In the genomic region with DNA sequence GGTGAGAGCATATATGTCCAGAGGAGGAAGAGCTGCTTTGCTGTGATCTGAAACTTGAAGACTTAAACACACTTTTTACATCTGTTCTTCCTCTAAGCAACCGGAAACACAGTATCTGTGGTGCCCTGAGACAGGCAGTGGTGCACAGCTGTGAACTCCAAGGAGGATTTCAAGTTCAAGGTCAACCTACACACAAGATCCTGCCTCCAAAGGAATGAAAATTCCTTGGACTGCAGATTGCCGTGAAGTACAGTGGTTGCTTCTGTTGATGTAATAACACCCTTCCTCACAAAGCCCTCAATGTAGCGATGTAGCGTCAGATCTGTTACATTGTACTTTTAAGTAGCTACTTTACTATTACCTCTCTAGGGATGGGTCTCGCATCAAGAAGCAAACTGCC, we compare ENCODE assay signal across 16 mouse cellular contexts. TPM values are rescaled to one million over a fixed set of nuclear protein-coding genes. Genes with fewer than 3 reads are reported as not detected.
A peak's percentile ranks its signal among the peaks of the same experiment; 100 is the strongest.
DNase-seq lines count a peak whose midpoint lies in the region; ATAC-seq and TF ChIP-seq lines count a peak whose summit lies in the region.
"Had no signal": no experiment of that assay in that cellular context is flagged by ENCODE, and none has a peak within 500 bp of the region (broad histone marks: within the 10 kb centered on the region; RNA-seq: fewer than 3 reads in every experiment).

No protein-coding gene starts in this region.

- H3K9ac ChIP-seq in heart, postnatal 0 days (replicated peaks; ENCODE audit: low read depth, low read length), result no peak overlapping the region
- H3K9ac ChIP-seq: forebrain, embryonic 15.5 days; heart, embryonic 15.5 days; hindbrain, embryonic 15.5 days; neural tube, embryonic 13.5 days had no signal

- TF ChIP-seq EP300 in heart, postnatal 0 days (IDR thresholded peaks at IDR 0.05; ENCODE audit: low read depth), result no peak

- H3K4me3 ChIP-seq in heart, postnatal 0 days (ENCODE audit: low read depth, low read length), result no peak overlapping the region
- no peak overlapping the region for H3K4me3 ChIP-seq in heart, embryonic 10.5 days
- H3K4me3 ChIP-seq: forebrain, embryonic 15.5 days; heart, embryonic 15.5 days; hindbrain, embryonic 15.5 days; midbrain, embryonic 10.5 days; neural tube, embryonic 13.5 days had no signal

- intact Hi-C loops in left cerebral cortex, postnatal 36 days (cut with DNase I), result no loop called here

- no peak for ATAC-seq in heart, postnatal 0 days (ENCODE audit: insufficient read depth, low read depth)
- ATAC-seq in activated CD4-positive, CD25-positive, alpha-beta regulatory T cell, adult 4 months, result peak; percentile 24
- ATAC-seq: forebrain, embryonic 15.5 days had no signal

- H3K4me2 ChIP-seq in heart, postnatal 0 days (ENCODE audit: low read depth, low read length), result no peak overlapping the region
- H3K4me2 ChIP-seq: forebrain, embryonic 15.5 days; heart, embryonic 15.5 days; hindbrain, embryonic 15.5 days; neural tube, embryonic 13.5 days had no signal

- no peaks in the 10 kb centered on the region for H3K27me3 ChIP-seq in heart, postnatal 0 days (ENCODE audit: control insufficient read depth, insufficient read depth, low read length)
- H3K27me3 ChIP-seq in heart, embryonic 10.5 days (ENCODE audit: insufficient read depth, poor library complexity, severe bottlenecking), result no peaks in the 10 kb centered on the region
- H3K27me3 ChIP-seq: forebrain, embryonic 15.5 days; heart, embryonic 15.5 days; hindbrain, embryonic 15.5 days; neural tube, embryonic 13.5 days had no signal

- H3K36me3 ChIP-seq in heart, postnatal 0 days (replicated peaks; ENCODE audit: control insufficient read depth, insufficient read depth, low read length), result no peaks in the 10 kb centered on the region
- H3K36me3 ChIP-seq in heart, embryonic 10.5 days, result no peaks in the 10 kb centered on the region
- H3K36me3 ChIP-seq: forebrain, embryonic 15.5 days; heart, embryonic 15.5 days; hindbrain, embryonic 15.5 days; midbrain, embryonic 10.5 days; neural tube, embryonic 13.5 days had no signal

- peaks cover 81% of the 10 kb centered on the region for H3K4me1 ChIP-seq in heart, postnatal 0 days (ENCODE audit: control insufficient read depth, insufficient read depth)
- H3K4me1 ChIP-seq in heart, embryonic 10.5 days, result peaks cover 88% of the 10 kb centered on the region

- H3K9me3 ChIP-seq in heart, postnatal 0 days (replicated peaks; ENCODE audit: control insufficient read depth, low read length), result no peaks in the 10 kb centered on the region
- no peaks in the 10 kb centered on the region for H3K9me3 ChIP-seq in heart, embryonic 10.5 days
- H3K9me3 ChIP-seq: forebrain, embryonic 15.5 days; heart, embryonic 15.5 days; hindbrain, embryonic 15.5 days; midbrain, embryonic 10.5 days; neural tube, embryonic 13.5 days had no signal

- no peak for TF ChIP-seq CTCF in heart, postnatal 0 days (IDR thresholded peaks at IDR 0.05; ENCODE audit: low read depth)

- 69% methylated on average over 5 of the region's 5 CpGs for WGBS in heart, postnatal 0 days
- 84% methylated on average over 5 of the region's 5 CpGs for WGBS in heart, embryonic 10.5 days

- no peak for DNase-seq in heart, postnatal 0 days (ENCODE audit: low spot score)
- no peak for DNase-seq in heart, embryonic 10.5 days (ENCODE audit: low spot score)
- DNase-seq in thymus, postnatal 25 days, result peak; percentile 27
- no peak for DNase-seq in thymus, postnatal 36 days
- DNase-seq in Muller cell, postnatal 12 days (ENCODE audit: inconsistent ontology term), result no peak
- DNase-seq in left cerebral cortex, postnatal 36 days (ENCODE audit: low spot score in 2 of 2), result no peak
- DNase-seq: cerebellum, adult 9-10 months; lung, adult 2 months; lung, postnatal 36 days; right cerebral cortex, postnatal 25 days had no signal

- peak overlapping the region; percentile 55 for H3K27ac ChIP-seq in heart, postnatal 0 days (ENCODE audit: low read depth)
- H3K27ac ChIP-seq in heart, embryonic 10.5 days, result no peak overlapping the region
- H3K27ac ChIP-seq: forebrain, embryonic 15.5 days; hindbrain, embryonic 15.5 days; midbrain, embryonic 10.5 days had no signal

RNA-seq across cellular contexts. Expression of gene Stk24, which starts 30.5 kb away (rescaled TPM):
- 62.9 and 68.3 TPM in 2 replicates for total RNA-seq in heart, postnatal 0 days (2014; rRNA removed; ENCODE audit: low replicate concordance)
- polyA plus RNA-seq in heart, postnatal 0 days (2015; fragmentation: Nextera tagmentation; extraction: Ambion mirVana), result 22.6 and 26.7 TPM in 2 replicates
- polyA plus RNA-seq in heart, embryonic 10.5 days (2016; fragmentation: Nextera tagmentation; extraction: Ambion mirVana), result 37.9 and 39.8 TPM in 2 replicates
- polyA plus RNA-seq in activated CD4-positive, CD25-positive, alpha-beta regulatory T cell, adult 4 months (2017; shearing (Covaris generic)), result 10 to 100 TPM; 50.8 to 62.0 TPM
- total RNA-seq in left cerebral cortex, postnatal 36 days (2021), result 10 to 100 TPM; 59.9 to 60.6 TPM
